Mouse (Mus musculus): Measurements from ENCODE around the gene Nup214. TPM values are rescaled to one million over a fixed set of nuclear protein-coding genes. Genes with fewer than 3 reads are reported as not detected.

The Nup214 gene
- total RNA-seq (2021), result 10 to 100 TPM; 63.9 to 65.9 TPM
- long read RNA-seq, experiment 1, full-length matches to known transcripts, result 8 of 32 reads
- long read RNA-seq, experiment 1, partial matches to known transcripts, result 7 of 32 reads
- long read RNA-seq, experiment 1, other reads (novel, unspliced or antisense), result 17 of 32 reads
- long read RNA-seq, experiment 2, full-length matches to known transcripts, result 7 of 29 reads
- long read RNA-seq, experiment 2, partial matches to known transcripts, result 8 of 29 reads
- long read RNA-seq, experiment 2, other reads (novel, unspliced or antisense), result 14 of 29 reads

DNA sequence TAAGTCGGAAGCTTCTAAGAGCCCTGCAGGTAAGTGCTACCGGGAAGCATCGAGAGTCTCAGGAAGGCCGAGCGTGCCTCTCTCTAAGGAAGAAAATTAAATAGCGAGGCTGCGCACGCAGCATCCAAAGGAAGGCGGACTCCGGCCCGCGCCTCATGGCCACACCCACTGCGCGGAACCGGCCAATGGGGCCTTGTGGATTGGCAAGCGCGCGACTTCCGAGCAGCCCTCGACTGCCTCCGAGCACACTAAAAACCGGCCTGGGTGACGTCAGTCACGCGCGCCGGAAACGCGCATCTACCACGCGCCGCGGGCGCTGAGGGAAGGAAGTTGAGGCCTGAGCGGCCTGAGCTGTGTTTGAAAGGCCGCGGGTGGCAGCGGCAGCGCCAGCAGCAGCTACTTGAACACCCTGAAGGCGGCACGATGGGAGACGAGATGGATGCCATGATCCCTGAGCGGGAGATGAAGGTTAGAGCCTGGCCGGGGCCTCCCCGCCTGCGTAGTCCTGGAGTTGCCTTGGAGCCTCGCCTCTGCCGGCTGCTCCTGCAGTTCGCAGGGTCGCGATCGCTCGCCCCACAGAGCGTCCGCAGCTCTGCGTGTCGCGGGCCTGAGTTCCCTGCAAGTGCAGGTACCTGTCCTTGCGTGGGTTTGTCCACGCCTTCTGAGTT is at the start of gene Nup214:
TSS of gene Nup214 (plus strand) at position 296 of the 668 bp plus-strand sequence.
- Histone ChIP-seq H3K4me3 (peak within 1 kb of the TSS; percentile 86), H3K27ac (peak within 1 kb of the TSS; percentile 93)
- peak; percentile 99 to 100 for DNase-seq (ENCODE audit: extremely low spot score in 1 of 2, low spot score in 2 of 2)
- intact Hi-C loops (cut with DNase I), result loop anchor here (2.0 kb wide), 1 partner anchor 163 kb away; no protein-coding TSS in a partner anchor
- TF ChIP-seq CTCF (IDR thresholded peaks at IDR 0.05), result no peak; the same call in 1 of the 2 replicates

DNA sequence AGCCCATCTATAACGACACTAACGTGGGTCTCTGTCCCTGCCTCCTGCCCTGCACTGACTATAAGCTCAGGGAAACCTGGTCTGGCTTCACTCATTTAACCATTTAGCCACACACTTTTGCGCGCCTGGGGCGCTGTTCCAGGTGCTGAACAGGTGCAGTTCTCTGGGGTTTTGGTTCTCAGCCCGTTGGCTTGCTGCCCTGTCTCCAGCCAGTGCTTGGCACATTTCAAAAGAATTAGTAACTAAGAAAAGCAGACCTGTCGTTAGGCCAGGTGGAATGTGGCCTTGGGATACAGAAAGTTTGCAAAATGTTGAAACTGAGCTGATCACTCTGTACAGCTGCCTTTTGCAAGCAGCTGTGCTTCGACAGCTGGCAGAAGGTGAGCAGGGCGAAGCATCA is 49.4 kb upstream of the Nup214 start:
- H3K4me3 ChIP-seq, result no peak overlapping the region
- intact Hi-C loops (cut with DNase I), result no loop called here
- DNase-seq (ENCODE audit: extremely low spot score in 1 of 2, low spot score in 2 of 2), result no peak
- H3K27ac ChIP-seq, result no peak overlapping the region
- no peak for TF ChIP-seq CTCF (IDR thresholded peaks at IDR 0.05)

DNA sequence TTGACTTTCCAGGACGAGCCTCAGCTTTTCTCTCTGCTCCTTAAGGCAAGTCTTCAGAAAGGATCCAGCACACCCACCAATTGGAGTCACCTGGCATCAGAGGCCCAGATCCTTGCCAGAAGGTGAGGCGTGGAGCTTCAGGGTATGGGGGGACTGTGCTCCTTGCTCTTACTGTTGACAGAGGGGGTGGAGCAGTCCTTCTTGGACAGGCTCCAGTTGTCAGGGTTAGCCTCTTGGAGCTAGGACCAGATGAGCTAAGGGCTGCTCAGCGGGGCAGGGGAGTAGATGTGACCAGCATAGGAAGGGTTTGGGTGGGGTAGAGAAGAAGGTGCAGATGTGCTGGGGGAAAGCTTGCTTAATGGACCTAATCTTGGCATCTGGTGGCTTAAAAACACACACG is 48.3 kb upstream of the Nup214 start:
- Histone ChIP-seq H3K27ac (no peak overlapping the region), H3K4me3 (no peak overlapping the region)
- DNase-seq (ENCODE audit: extremely low spot score in 1 of 2, low spot score in 2 of 2), result no peak
- no peak for TF ChIP-seq CTCF (IDR thresholded peaks at IDR 0.05)
- intact Hi-C loops (cut with DNase I), result no loop called here

DNA sequence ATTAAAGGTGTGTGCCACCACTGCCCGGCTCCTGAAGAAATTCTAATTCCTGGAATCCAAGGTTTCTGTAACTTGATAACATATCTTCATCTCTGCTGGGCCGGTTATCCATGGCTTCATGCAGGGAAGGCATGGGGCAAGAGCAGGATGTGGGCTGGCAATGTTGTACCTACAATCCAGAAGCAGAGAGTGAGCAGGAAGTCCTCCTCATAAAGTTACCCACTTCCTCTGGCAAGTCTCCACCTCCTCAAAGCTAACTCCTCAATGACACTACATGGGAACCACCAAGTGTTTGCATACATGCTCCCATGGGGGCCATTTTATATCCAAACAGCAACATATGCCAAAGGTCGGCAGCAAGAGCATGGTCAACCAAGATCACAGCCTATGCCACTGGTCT is 44.6 kb upstream of the Nup214 start:
- DNase-seq (ENCODE audit: extremely low spot score in 1 of 2, low spot score in 2 of 2), result no peak
- Histone ChIP-seq H3K4me3 (no peak overlapping the region), H3K27ac (no peak overlapping the region)
- intact Hi-C loops (cut with DNase I), result no loop called here
- no peak for TF ChIP-seq CTCF (IDR thresholded peaks at IDR 0.05)

DNA sequence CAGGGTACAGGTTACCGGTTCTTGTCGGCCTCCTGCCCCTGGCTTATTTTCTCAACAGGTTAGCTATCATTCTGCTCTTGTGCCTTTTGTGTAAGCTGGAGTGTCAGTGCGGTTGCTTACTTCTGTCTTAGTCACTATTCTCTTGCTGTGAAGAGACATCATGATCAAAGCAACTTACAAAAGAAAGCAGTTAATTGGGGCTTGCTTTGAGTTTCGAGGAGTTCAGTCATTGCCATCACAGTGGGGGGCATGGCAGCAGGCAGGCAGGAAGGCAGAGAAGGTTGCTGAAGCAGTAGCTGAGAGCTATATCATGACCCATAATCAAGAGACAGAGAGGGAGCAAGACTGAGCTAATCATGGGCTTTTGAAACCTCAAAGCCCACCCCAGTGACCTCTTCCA is 39.7 kb upstream of the Nup214 start:
- no peak for DNase-seq (ENCODE audit: extremely low spot score in 1 of 2, low spot score in 2 of 2)
- intact Hi-C loops (cut with DNase I), result no loop called here
- no peak overlapping the region for H3K4me3 ChIP-seq
- no peak for TF ChIP-seq CTCF (IDR thresholded peaks at IDR 0.05)
- H3K27ac ChIP-seq, result no peak overlapping the region

DNA sequence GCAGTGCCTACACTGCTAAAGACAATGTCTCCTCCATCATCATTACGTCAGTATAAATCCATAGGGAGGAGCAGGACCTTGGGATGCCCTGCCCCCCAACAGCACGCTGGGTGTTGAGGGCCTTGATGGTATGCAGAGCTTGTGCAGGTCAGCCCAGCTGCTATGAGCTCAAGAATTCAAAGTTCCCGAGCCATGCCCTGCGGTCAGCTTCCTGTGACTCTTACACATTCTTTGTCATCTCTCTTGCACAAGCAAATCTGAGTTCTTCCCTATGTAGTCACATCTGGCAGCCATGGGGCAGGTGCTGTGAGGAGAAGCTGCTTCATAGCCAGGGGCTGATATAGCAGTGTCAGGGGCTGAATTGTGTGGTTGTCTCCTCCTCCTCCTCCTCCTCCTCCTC is 39.2 kb upstream of the Nup214 start:
- H3K27ac ChIP-seq, result no peak overlapping the region
- TF ChIP-seq CTCF (IDR thresholded peaks at IDR 0.05), result no peak
- H3K4me3 ChIP-seq, result no peak overlapping the region
- DNase-seq (ENCODE audit: extremely low spot score in 1 of 2, low spot score in 2 of 2), result no peak
- intact Hi-C loops (cut with DNase I), result no loop called here

DNA sequence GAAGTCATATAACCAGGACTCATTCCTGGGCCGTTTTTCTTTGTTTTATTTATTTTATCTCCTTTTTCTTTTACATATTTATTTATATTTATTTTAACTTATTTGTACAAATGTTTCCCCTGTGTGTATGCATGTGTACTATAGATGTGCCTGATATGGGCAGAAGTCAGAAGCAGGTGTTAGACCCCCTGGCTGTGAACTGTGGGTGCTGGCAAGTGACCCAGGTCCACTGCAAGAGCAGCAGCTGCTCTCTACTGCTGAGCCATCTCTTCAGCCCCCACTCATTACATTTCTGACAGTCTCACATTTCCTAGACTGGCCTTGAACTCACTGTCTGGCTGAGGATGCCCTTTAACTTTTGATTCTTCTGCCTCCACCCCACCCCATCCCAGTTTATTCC is 35.9 kb upstream of the Nup214 start:
- H3K4me3 ChIP-seq, result no peak overlapping the region
- no peak for TF ChIP-seq CTCF (IDR thresholded peaks at IDR 0.05)
- no peak overlapping the region for H3K27ac ChIP-seq
- intact Hi-C loops (cut with DNase I), result no loop called here
- DNase-seq (ENCODE audit: extremely low spot score in 1 of 2, low spot score in 2 of 2), result no peak

DNA sequence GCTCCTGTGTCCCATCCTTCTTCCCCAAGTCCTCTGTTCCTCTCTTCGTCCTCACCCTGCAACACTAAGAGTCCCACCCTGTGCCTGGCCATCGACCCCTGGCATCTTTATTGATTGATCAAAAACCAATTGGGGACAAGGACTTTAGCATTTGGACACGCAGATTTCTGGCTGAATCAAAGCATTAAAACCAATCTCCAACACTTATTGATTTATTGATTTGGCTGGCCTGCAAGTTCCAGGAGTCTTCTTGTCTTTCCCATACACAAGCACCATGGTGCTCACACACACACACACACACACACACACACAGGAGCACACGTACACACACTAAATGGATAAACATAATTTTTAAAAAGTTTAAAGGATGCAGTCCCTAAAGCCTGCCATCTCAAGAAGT is 31.2 kb upstream of the Nup214 start:
- TF ChIP-seq CTCF (IDR thresholded peaks at IDR 0.05), result no peak
- Histone ChIP-seq H3K4me3 (no peak overlapping the region), H3K27ac (no peak overlapping the region)
- intact Hi-C loops (cut with DNase I), result no loop called here
- DNase-seq (ENCODE audit: extremely low spot score in 1 of 2, low spot score in 2 of 2), result no peak

DNA sequence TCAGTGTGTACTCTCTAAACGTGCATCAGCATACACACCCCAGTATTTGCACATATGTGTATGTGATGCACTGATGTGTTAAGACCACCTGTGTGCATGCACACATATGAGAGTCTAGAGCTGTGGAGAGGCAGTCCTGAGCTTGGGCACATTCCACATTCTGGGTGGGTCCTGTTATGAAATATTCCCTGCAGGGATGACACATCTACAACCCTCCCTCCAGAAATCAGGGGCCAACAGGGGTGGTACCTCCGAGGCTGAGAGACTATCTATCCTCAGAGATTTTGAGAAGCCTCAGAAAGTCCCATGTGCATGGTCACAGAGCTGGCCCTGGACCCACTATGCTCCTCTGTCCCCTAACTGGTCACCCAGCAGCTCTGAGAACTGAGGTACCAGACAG is 28.7 kb upstream of the Nup214 start:
- TF ChIP-seq CTCF (IDR thresholded peaks at IDR 0.05), result no peak
- intact Hi-C loops (cut with DNase I), result no loop called here
- Histone ChIP-seq H3K4me3 (no peak overlapping the region), H3K27ac (no peak overlapping the region)
- no peak for DNase-seq (ENCODE audit: extremely low spot score in 1 of 2, low spot score in 2 of 2)

DNA sequence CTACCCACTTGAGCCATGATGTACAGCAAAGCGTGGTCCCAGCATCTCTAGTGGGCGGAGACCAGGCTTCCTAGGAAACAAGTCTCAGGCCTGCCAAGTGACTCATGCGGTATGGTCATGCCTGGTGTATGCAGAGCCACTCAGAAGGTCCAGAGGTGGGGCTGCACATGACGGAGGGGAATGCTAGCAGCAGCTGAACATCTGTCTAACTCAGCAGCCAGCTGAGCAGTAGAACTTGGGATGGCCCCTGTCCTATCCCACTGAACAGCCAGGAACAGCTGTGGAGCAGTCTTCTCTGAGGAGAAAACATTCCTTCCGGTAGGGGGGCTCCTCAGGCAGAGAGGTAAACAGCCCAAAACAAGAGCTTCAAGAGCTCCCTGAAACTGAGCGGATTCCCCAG is 25.8 kb upstream of the Nup214 start:
- DNase-seq (ENCODE audit: extremely low spot score in 1 of 2, low spot score in 2 of 2), result no peak
- no peak for TF ChIP-seq CTCF (IDR thresholded peaks at IDR 0.05)
- Histone ChIP-seq H3K4me3 (no peak overlapping the region), H3K27ac (no peak overlapping the region)
- intact Hi-C loops (cut with DNase I), result no loop called here

DNA sequence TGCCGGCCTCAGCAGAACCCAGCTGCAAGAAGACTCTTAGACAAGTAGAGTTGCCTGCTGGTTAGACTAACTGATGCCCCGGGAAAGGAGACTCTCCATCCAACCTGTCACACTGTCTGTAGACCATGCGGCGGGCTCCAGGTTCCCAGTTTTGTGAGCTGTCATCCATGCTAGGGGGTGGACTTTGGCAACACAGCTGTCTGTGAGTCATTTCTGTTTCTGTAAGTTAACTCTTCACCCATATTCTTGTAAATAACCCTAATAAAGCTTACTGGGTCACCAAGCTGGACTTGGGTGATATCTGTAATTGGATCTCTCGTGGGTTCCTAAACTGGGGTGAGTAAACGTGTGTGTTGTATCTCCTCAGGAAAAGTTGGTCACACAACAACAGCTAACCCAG is 25.4 kb upstream of the Nup214 start:
- Histone ChIP-seq H3K27ac (no peak overlapping the region), H3K4me3 (no peak overlapping the region)
- DNase-seq (ENCODE audit: extremely low spot score in 1 of 2, low spot score in 2 of 2), result no peak
- no peak for TF ChIP-seq CTCF (IDR thresholded peaks at IDR 0.05)
- intact Hi-C loops (cut with DNase I), result no loop called here

DNA sequence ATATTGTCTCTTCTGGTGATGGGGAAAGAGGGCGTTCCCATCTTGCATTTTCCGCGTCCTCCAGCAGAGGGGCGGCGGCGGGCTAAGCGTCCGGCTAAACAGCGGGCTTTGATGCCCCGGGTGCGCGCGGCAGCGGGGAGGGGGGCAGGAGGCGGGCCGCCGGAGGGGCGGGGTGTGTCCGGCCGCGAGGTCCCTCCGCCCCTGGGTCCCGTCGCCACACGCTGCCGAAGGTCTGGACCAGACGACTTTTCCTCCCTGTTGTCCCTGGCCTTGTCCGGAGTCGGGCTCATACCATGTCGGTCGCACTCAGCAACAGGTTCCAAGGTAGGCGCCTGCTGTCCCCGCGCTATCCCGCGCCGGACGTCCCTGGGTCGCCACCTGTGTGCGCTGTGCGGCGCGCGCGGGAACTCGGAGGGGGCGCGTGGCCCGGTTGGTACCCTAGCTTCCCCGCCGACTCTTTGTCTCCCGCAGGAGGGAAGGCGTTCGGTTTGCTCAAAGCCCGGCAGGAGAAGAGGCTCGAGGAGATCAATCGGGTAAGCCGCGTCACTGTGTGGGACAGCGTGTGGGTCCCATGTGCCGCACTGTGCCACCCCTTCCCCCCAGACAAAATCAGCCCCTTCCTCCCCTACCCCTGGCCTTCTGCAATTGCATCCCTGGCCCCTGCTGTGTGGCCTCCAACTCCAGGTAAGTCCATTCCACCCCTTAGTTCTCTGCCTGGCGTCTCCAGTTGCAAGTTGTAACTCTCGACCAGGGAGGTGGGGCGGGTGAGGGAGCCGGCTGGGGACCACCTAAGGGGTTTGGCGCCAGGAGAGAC is 24.0 kb upstream of the Nup214 start, which contains the start of gene Aif1l:
TSS of gene Aif1l (plus strand) at position 82 of the 814 bp plus-strand sequence.
- peak; percentile 48 for TF ChIP-seq CTCF (IDR thresholded peaks at IDR 0.05)
- Histone ChIP-seq H3K27ac (no peak within 1 kb of the TSS), H3K4me3 (peak within 1 kb of the TSS; percentile 52)
- DNase-seq (ENCODE audit: extremely low spot score in 1 of 2, low spot score in 2 of 2), result peak; percentile 22 to 27
- intact Hi-C loops (cut with DNase I), result no loop called here

All from left cerebral cortex, adult 2 months (tissue).